Mouse (Mus musculus) inflammation-experienced regulatory T-cells, adult 6 months (primary cell): ENCODE measurements around the gene Cd28. TPM values are rescaled to one million over a fixed set of nuclear protein-coding genes. Genes with fewer than 3 reads are reported as not detected.
A peak's percentile ranks its signal among the peaks of the same experiment; 100 is the strongest.

Source experiments
- ATAC-seq: one replicate; pipeline ENCODE4 v1.8.0; 2017
- polyA plus RNA-seq, 3 experiments: library from polyadenylated mRNA; unstranded; fragments of 100-300 nt; shearing (Covaris generic); gene quantifications; one replicate each; pipeline ENCODE4 v1.2.1; 2017

Gene Cd28
- polyA plus RNA-seq = 100 to 1,000 TPM; 248 to 316 (median 315) TPM

DNA sequence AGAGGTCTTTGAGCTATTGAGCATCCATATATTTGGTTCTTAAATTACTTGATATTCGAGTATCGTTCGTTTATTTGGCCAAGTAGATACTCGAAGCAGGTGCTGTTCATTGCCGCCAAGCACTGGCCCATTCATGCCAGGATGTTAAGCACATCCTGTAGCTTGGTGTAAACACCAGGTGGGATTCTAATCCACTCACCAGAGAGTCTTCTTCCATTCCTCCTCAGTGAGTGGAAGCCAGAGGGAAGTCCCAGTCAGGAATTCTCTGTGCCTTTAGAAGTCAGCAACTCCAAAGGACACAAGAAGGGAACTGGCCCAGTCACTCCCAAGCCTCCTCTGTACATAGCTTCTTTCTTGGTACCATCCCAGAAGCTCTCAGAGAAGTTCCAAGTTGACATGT lies at the start of gene Cd28:
Gene Cd28, plus strand, starts transcription at position 234 of the 400 bp plus-strand sequence.
- ATAC-seq = no peak

DNA sequence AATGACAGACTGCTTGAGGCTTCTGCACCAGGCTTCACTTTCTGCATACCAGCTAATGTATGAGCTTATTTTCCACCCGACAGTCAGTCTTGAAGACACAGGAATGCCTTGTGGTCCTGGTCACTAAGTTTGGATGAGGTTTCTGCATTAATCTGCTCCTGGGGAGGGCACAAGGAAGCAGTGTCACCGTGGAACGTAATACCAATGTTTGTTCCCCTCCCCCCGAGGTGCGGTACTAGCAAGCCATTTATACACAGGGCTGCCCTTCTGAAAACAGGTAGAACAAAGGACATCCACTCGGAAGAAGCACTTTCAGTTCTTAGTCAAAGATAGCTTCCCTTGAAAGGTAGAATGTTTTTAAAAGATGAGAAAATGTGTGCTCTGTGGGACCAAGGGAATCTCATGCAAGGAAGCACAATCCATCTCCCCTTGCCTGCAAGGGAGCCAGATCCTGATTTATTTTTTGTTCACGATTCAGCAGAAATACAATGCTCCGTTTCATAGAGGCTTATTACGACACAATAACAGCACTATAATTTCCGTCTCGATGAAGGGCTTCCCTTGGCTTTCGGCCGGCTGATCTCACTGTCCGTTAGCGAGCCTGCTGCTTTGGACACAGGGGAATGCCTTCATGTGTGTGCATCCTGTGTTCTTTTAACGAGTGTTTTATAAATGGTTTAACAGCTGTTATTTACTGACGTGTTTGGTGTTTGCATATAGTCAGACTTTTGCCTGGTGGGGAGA lies 48.6 kb upstream of the Cd28 start:
- ATAC-seq = no peak

DNA sequence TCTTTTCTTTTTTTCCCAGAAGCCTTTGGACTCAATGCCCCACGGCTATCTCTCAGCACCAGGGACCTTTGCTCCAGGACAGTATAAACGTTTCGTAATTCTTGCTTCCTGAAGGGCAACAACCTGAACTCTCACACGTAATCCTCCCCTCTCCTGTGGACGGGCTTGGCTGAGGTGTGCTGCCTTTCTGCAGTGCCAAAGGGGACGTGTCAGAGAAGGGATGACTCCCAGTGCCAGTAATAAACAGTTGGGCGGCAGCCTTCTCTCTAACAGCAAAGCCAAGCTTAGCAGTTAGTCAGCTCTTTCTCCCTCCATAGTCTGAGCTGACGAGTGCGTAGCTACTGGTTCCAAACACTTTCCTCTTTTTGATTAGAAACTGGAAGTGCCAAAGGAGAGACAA lies 47.6 kb upstream of the Cd28 start:
- no peak for ATAC-seq

DNA sequence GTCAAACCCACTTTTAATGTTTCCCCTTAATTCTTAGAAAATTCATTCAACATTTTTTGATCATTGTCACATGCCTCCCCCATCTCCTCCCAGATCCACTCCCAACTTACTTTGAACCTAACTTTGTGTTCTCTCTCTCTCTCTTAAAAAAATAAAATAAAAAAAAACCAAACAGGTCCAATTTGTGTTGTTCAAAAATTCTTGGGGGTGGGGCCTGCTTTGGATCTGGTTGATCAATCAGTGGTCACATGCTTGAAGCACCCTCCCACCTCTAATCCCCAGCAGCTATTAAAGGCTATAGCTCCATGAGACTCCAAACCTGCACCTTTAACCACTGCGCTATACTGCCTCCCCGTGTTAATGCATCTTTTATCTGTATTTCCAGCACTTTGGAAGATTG lies 46.9 kb upstream of the Cd28 start:
- ATAC-seq = no peak

DNA sequence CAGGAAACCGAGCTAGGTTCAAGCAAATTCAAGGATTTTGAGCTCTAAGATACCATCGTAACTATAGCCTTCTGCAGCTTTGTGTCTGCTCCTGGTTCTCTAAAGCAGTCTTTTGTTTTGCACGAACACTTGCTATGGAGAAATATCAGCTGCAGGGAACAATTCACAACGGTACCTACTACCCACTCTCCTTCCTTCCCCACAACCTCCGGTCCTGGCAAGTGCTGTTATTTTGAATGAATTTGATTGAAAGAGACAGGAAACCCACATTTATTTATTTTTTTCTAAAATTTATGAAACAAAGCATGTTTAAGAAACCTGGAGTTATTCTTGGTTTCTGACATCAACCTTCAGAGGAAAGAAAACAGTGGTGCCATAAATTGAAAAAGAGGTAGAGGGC lies 46.4 kb upstream of the Cd28 start:
- no peak for ATAC-seq

DNA sequence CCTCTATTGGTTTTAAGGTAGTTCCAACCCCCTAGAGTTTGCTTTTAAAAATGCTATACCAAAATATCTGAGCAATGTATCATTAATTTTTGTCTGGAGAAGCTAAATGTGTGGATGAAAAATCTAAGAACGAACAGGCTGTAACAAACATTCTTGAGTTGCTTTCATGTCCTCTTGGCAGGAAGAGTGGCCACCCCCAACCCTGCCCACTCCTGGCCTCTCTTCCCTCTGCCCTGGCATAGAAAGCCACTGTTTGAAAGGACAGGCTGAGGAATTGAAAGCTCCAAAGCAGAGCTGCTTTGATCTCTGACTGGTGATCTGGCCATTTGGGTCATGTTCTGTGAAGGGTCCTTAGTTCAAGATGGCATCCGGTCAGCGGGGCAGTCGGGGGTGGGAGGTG lies 32.8 kb upstream of the Cd28 start:
- ATAC-seq = no peak

DNA sequence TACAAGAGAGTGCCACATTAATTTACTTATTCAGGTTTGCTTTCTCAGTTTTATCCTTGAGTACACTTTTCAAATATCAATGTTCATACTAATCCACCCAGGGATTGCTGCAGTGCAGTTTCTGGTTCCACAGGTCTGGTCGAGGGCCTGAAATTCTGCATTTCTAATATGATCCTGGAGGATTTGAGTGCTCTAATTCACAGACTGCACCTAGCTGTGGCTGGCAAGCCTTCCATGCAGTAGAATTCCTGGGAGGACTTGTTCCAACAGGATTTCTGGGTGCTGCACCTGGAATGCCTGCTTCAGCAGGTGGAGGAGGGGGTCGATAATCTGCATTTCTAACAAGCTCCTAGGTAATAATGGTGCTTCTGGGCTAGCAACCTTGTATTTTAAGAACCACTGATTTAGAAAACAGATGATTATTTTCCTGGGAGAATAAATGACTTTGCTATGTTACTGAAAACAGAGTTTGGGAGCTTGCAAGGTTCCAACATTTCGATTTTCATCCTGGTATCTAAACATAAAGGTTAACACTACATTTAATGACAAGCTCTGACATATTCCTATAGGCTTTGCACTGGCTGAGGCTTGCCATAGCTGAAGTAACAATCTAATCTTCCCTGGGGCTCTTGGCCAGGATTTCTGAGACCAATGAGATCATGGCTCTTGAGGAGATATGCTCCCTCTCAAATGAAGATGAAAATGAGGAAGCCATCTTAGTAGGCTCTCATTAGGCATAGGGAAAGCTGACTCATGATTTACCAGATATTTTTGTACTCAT lies 20.3 kb upstream of the Cd28 start:
- no peak for ATAC-seq

DNA sequence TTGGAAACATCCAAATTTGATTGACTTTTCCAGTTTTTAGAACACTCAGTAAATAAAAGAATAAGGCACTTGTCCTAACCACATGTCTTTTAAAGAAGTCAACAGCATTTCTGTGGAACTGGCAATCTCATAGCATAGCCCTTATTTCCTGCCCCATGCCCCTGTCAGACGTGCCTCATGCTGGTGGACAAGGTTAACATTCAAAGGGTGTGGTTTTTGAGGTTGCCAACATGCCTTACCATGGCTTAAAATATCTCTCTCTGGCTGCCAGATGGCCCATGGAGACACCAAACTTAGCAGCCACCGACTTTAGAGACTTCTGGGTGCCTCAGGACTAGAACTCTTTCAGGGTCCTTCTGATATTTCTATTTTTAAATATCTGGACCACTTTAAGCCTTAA lies 14.0 kb upstream of the Cd28 start:
- no peak for ATAC-seq

DNA sequence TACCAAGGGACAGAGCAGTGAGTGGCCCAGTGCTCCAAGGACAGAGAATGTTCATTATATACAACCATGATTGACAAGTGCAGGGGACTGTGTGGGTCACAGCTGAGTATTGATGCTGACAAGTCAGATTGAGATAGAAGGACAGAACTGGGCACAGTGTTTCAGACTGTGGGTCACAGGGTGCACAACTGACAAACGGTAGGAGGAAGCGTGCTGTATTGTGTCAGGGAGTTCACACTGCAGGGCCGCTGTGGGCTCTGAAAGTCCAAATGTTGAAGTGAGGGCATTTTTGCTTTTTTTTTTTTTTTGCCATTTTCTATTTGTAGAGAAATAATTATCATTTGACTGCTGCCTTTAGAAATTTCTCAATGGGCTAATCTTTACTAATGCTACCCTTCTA lies 3.4 kb upstream of the Cd28 start:
- ATAC-seq = no peak

DNA sequence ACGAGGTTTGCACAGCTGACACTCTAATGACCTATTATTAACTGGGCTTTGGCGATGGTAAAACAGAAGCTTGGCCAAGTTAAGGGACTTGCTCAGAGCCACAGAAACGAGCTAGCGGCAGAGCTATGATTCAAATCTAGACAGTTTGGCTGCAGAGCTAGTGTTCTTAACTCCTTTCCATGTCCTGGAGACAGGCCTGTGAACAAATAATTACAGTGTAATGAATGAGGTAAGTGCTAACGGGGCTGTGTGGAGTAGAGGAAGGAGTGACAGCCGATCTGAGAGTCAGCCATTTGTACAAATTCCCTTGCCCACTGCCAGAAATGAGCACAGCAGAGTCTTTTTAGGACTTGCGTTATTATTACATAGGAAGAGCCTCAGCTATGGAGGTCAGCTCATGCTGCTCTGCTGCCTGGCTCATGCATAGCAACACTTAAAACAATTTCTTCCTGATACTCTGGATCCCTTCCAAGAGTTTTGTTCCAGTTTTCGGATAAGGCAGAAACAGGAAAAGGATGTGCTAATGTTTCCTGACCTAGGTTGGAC lies 876 bp upstream of the Cd28 start:
- no peak for ATAC-seq

DNA sequence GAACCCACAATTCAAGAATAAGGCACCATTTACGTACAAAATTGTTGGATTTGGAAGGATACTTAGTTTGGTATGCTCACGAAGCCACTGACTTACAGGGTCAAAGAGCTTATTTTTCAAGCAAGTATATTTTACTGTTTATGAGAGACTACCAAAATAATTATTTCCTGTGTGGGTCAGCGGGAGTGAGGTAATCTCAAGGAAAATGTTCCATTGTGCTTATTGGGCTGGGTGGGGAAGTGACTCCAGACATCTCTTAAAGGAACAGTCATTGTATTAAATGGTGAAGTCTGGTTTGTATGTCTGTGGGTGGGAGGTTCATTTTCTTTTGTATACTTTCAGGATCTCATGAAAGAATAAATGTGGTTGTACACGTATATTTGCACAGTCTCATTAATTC lies 2.0 kb downstream of the Cd28 start:
- no peak for ATAC-seq

DNA sequence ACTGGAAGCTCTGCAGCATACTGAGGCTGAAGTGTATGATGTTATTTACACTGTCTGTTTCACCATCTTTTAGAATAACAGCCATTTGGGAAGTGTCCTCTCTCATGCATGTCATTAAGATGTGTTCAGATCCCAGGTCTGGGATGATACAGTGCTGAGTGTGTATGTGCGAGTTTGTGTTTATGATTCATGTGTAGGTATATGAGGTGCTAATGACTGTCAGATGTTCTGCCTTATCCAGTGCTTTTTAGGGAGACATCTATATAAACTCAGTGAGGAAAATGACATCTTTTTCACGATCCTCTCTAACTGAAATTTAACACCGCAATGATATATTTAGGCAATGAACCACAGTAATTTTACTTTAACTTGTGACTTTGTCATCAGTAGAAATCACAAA lies 7.0 kb downstream of the Cd28 start:
- no peak for ATAC-seq

DNA sequence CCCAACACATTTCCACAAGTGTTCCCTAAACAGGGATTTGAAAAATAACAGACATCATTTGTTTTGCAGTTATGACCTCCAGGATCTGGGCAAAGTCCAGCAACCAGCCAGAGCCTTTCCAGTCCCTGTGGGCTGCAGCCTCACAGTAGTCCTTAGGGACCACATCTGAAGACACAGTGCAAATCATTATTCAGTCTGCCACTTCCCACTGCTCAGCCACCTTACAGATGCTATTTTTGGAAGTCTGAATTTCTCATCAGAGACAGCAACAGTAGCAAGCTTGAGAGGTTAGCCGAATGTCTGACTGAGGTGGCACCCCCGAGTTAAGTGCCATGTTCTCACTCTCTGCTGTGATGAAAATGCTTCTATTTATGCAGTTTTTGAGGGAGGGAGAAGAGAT lies 15.3 kb downstream of the Cd28 start:
- ATAC-seq = no peak

DNA sequence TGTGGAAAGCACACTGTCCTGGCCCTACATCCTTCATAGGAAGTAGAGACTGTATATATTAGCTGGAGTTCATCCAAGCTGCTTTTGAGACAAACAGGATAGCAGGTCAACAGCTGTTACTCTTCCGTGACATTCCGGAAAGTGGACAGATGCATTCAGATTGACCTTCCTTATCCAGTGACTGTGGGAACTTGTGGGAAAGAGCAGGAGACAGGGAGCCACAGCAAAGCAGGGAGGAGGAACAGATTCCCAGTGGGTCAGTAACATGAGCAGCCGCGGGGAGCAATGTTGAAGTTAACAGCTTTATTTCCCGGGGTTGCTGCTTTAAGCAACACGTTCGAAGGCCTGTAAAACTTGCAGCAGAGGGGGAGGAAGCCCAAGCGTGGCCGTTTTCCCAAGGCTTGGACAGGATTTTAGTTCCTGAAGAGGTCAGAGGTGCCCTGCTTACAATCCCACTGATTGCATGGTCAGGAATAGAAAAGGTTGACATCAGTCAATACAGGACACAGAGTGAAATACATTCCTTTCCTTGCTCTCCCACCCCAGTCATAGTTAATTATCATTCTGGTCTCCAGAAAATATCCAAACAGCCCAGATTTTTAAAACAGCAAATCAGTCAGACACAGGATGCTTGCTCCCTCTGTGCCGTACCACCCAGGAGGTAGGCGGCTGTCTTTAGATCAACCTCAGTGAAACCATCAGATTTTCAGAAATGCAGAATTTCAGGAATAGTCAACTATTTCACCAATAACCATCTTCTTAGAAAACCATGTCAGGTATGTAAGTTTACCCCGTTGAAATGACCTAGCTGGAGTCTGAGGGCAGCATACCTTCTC lies 18.7 kb downstream of the Cd28 start:
- ATAC-seq = no peak

DNA sequence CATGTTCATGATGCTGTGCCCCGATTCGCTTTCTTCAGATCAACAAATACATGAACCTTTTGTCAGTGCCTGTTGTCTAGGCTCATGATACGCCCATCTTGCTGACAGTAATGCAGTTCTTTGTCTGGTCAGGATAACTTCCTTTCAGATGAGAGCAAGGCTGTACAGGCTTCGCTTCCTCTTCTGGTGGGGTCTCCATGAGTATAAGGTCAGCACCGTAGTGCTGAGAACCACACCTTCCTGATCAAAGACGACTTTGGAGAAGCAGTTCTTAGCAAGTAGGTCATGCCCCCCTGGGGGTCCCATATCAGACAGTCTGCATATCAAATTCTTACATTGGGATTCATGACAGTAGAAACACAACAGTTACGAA lies 19.3 kb downstream of the Cd28 start:
- ATAC-seq = no peak

DNA sequence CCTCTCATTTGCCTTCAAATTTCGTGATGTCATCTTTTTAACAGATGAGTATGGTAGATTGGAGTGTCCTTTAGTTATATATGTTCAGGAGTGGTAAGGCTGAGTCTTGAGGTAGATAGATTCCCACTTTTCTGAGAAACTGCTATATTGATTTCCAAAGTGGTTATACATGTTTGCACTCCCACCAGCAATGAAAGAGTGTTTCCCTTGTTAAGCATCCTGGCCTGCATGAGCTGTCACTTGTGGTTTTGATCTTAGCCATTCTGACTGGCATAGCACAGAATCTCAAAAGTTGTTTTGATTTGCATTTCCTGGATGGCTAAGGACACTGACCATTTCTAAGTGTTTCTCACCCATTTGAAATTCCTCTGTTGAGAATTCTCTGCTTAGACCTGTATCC lies 27.7 kb downstream of the Cd28 start:
- no peak for ATAC-seq

DNA sequence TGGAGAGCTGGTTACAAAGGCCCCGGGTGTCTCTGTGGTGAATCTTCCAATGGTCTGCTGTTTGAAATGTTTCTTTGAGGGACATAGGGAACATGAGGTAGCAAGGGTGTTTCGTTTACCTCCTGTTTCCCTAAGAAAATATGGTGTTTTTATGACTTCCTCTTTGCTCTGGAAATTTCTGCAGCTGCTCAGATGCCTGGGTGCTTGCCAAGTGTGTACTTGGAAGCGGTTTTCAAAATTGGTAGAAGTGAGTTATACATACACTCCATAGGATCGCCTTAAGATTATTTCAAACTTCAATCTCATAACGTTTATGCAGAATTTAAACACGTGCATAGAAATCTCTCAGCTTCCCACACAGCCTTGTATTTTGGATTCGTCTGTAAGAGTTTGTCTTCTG lies 29.1 kb downstream of the Cd28 start:
- ATAC-seq = no peak

DNA sequence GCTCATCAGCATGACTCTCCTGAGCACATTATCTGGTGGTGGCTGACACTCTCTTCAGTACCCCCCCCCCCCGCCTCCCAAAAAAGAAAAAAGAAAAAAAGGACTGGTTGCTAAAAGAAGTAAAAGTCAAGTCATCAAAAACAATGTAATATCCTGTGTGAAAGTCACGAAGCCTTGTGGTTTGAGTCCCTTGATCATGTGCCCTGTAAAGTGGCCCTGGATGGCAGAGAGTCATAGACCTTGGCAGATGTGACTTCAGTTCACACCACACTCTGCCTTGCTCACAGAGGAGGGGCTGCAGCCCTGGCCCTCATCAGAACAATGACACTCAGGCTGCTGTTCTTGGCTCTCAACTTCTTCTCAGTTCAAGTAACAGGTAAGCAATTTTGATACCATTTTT lies 29.6 kb downstream of the Cd28 start:
- peak; percentile 89 for ATAC-seq

DNA sequence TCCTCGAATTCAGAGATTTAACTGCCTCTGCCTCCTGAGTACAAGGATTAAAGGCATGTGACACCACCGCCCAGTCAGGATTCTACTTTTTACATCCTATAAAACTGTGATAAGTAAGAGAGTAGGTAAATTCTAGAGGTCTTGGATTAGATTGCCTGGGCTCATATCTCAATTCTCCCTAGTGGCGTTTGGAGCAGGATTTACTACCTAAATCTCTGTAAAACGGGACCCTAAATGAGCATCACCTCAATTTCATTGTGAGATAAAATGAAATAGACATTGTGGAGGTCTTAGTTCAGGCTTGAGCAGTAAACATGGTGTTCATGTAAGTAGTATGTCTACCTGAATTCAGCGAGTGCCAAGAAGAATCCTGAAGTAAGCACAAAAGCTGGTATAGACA lies 30.3 kb downstream of the Cd28 start:
- ATAC-seq = no peak

DNA sequence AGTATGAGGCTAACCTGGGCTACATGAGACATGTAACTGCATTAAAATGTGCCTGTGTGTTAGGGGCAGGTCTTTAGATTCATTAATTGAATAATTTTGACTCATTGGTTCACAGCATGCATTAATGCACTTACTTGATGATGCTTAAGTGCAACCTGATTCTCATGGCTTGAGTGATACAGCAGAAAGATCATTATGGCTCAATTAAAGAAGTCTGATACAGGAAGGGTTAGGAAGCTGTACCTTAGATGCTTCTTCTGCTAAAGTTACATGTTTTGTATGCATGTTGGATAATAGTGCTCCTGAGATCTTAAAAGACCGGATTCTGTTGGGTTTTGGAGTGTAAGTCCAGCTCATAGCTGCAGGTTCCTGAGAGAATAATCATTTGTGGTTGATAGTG lies 31.7 kb downstream of the Cd28 start:
- no peak for ATAC-seq

DNA sequence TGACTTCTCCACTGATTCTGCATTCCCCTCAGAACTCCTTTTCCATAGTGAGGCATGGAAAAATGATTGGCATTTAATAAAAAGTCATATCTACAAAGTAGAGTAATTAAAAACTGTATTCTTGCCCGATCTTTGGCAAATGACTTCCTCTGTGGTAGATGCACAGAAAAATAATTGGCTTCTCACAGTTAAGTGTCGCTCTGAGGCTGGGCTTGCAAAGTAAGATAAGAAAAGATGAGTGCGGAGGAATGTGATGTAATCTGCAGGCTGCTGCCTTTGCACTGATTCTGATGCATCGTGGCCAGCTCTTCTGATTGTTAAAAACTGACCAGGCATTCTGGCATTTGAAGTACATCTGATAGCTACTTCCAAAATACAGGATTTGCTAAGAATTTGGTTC lies 32.3 kb downstream of the Cd28 start:
- no peak for ATAC-seq

DNA sequence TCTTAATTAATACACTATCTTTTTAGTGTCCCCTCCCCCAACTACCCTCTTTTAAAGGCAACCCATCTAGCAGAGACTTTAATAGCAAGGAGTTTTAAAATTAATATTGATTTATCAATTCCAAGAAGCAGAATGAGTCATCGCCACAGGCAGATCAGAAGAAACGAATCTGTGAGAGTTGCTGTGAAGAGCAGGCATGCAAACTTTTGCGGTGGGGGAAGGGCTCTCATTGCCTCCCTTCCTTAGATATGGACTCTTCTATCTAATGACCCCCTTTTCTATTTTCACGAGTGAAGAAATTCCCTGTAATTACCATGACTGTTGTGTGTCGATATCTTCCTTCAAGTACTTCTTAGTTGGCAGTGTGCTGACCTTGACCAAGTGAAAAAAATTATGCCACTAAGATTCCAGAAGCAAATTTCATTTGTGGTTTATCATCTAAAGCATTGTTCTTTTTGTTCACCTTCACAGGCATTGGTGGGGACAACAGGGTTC lies 32.8 kb downstream of the Cd28 start:
- ATAC-seq = no peak

DNA sequence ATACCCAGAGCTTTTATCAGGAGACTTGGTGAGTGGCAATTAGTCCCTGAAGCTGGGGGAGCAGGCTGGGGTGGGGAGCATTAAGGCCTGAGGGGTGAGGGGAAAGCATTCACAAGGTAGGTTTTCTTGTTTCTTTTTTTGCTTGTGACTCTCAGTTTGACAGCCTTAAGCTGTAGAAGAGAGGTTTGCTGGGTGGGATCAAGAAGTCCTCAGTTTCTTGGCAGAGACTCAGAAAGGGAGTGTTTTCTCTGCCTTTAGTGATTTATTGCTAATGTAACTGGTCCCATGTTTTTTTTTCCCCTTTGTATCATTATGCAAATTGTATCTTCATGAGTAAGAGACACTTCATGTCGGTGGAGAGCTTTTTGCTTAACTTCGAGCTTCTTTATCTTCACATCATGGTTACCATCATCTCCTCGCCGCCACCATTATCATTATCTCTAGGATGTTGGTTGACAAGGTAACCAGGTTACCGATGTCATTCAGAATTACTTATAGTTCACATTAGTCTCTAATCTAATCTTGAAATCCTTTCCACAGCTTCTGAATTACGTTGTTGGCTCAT lies 33.7 kb downstream of the Cd28 start:
- ATAC-seq = peak; percentile 5
